Mouse (Mus musculus) adrenal gland, adult (tissue): ENCODE data around the gene Efnb1.
"Not testable (repeated sequence)": the region's sequence is repeated elsewhere in the genome, so short reads cannot be mapped to it uniquely, and the experiment has no call there.

Source experiments
- DNase-seq, 2 experiments: peaks; one replicate each; pipeline ENCODE4 v3.0.0; 2022 to 2023; ENCODE audit warnings: low spot score in 1 of 2; ENCODE audit not compliant: inconsistent age in 2 of 2

Gene Efnb1

DNA sequence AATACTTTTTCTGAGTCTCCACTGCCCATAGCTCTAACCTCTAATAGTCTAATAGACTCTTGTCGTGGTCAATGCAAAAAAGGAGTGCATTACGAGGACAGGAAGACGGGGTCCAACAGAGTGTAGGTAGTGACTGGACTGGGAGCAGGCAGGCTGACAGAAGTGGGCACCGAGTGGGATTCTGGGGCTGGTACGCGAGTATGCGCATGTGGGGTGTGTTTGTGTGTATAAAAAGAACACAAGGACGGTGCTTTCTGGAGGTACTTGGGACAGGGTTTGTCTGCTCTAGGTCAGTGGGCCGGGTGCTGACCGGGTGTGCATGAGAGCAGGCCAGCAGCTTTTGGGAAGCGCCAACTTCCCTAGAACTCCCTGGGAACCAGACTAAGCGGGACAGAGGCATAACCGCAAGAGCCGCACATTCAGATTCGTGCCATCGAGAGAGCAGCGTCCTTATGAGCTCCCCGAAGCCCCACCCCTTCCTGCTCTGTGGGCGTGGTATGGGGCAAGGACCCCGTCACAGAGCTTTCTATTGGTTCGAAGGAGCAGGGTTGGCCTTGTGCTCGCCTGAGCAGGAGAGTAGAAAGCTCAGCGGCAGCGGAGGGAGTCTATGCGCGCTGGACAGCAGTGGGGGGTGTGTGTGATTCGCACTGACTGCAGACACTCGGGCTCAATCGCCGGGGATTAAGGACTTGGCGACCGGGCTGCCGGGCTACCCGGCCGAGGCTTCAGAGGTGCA lies at the start of gene Efnb1:
TSS of gene Efnb1 (plus strand) at position 608 of the 736 bp plus-strand sequence.
- peak; percentile 94 to 97 for DNase-seq

DNA sequence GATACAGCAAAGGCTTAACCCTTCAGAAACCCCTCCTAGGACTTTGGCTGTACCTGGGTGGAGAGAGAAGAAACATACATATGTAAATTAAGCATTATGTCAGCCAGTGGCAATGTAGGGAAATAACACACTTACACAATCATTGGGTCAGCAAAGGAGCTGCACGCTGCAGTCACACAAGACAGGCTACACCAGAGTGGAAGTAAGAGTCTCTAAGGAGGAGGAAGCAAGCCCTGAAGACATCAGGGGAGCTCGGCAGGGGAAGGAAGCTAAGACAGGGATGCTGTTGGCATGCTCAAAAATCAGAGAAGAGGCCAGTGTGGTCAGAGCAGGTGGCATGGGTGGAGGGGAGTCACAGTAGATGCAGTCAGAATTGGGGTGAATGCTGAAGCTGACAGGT lies 43.2 kb upstream of the Efnb1 start:
- no peak for DNase-seq

DNA sequence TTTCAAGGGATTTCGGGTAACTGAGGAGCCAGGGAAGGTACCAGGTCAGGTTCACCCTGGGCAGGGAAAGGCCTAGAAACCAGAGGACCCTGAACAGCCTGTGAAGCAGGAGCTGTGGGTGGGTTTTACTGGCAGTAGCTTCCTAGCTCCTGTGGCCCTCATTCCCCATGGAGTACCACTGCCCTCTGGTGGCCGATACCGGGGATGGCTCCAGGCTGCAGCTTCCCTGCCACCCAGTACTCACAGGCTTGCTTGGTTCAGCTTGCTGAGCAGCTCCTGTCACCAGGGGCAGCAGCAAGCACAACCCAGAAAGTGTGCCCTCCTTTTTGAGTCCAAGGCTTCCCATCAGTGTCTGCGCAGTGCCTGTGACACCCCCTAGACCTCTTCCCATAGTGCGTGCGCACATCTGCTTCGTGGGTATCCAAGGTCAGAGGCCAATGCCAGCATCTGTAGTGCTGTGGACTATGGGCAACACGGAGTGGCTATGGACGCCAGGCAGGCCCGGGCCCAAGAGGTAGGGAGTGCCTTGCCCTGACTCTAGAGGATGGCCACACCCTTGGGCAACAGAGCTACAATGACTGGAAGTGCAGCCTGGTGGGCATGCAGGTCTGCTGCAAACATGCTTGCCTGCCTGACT lies 24.7 kb upstream of the Efnb1 start:
- DNase-seq, result not testable (repeated sequence)

DNA sequence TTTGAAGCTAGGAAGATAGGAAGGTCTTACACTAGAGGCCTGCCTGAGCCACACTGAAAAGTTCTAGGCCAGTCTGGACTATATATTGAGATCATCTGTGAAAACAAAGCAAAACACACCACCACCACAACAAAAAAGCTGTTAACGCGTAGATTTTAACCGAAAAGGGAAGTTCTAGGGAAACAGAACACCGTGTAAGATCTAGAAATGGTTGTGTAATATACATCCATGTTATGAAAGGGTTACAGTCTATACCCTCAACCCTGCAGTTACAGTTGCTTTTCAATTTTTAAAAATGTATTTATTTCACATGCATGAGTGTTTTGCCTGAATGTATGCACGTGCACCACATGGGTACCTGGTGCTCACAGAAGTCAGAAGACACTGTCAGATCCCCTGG lies 16.4 kb upstream of the Efnb1 start:
- DNase-seq, result no peak

DNA sequence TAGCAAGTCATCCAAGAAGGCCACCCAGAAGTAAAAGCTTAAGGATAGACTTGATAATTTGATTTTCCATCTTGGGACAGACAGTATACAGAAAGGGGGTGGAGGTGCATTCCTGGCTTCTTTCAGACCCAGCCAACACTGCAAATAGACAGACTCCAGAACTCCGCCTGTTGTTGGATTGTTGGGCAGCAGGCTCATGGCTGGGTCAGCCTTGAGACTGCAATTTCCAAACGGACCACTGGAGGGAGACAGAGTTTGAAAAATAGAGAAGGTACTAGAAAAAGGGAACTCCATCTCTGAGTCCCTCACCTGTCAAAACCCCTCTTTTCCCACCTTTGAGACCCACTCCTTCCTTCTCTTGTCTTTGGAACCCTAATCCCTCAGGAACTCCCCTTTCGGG lies 5.9 kb upstream of the Efnb1 start:
- peak; percentile 63 to 91 for DNase-seq

DNA sequence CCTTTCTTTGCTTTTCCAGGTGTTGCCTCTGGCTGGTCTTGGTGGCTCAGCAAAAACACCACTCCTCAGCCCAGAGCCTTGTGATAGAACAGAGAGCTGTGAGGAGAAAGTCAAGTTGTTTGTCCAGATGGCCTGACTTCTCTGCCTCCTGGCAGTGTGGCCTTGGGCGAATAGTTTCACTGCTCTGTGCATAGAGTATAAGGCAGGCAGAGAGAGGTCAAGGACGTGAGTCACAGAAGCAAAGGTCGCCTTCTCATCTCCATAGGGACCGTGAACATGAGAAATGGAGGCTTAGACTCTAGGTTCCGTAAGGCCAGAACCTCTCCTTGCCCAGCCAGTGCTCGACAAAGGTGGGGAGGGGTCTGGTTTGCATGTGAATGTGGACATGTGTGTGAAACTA lies 3.4 kb upstream of the Efnb1 start:
- DNase-seq, result peak; percentile 60 to 77

DNA sequence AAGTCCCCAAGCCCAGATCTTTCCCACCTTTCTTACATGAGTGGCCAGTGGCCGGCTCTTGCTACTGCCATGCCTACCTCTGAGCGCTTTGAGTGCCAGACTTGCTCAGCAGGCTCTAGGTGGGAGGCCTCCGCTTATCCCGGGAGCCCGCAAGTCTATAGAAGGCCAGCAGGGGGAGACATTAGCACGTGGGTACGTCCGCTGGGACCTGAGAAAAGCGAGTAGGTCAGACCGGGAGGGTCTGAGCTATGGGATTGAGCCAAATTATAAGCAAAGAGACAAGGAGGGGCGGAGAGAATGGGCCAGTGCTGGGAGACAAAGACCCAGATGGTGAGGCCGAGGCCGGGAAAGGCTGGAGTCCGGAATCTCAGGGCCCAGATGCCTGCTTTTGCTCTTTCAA lies 1.0 kb upstream of the Efnb1 start:
- peak; percentile 85 to 95 for DNase-seq

DNA sequence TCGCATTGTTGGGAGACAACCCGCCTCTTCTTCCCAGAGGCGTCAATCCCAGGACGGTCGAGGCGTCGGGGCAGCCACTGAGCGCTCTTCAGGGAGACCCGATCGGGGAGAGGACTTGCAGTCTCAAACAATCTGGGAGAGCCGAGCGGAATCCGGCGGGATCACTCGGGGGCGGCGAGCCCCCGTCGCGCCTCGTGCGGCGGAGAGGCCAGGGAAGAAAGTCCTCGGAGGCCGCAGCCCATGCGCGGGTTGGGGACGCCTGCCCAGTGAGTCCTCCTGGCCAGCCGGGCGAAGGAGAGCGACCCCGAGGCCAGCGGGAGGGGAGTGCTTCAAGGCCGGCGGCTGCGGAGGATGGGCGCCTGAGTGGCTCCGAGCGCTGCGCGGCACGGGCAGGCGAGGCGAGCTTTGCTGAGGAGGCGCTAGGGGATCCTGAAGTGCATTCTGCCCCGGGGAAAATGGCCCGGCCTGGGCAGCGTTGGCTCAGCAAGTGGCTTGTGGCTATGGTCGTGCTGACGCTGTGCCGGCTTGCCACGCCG lies 569 bp downstream of the Efnb1 start:
- peak; percentile 65 to 85 for DNase-seq

DNA sequence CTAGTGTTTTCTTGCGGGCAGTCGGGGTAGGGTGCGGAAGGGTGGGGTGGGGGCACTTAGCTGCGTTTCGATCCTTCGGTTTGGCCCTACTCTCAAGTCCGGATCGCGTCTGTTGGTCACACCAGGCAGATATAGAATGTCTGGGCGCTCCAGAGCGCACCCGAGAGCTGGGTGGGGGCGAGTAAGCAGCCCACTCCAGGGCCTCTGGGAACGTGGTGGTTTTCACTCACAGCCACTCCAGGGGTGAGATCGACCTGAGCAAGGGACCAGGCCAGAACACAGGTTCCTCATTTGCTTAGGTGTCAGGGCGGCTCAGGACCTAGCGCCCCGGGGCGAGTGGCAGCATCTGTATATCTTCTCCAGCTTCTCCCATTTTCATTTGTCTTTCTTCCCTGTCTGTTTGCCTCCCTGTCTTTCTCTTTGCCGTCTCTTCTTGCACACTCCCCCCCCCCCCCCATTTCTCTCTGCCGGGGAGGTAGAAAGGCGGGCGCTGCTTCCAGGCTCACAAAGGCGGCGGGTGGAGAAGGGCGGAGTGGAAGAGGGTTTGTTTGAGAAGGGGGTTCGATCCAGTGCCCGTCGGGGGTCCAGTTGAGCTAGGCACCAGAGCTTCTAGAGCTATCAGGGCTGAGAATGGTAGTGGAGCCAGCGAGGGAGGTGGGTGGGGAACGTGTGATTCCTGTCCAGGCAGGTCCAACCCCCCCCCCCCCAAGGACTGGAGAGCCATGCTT lies 1.4 kb downstream of the Efnb1 start:
- peak in 1 of 2 experiments; percentile 59 for DNase-seq

DNA sequence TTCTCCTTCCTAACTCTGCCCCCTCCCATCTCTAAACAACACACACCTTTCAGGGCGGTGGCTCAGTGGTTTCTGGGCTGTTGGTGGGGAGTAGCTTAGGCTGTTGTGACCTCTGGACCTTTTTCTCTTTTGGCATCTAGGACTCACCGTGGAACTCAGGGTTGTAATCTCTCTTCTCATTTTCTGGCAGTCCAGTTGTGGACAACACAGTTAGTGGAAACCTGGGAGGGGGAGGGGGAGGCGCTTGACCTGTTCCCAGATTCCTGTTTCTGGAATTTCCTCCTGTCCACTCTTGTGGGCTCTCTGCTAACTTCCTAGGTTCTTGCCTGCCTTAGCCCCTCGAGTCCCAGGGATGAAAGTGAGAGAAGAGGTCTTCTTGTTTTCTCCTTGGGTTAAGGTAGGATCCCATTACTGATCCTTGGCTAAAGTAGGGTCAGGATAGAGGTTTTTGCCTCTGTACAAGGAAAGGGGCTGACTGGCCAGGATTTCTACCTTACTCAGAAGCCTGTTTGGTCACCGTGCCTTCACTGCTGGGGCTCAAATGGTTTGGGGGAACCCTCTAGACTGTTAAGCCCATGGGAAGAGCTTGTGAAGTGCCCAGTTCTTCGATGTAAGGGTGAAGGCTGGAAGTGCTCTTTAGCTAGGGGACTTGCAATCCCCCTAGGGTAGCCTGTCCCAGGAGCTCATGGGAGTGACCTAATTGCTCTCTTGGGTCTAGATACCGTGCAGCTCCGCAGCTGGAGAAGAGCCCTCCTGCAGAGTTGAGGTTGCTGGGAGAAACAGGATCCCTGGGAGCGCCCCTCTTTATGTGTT lies 2.2 kb downstream of the Efnb1 start:
- DNase-seq, result peak in 1 of 2 experiments; percentile 65

DNA sequence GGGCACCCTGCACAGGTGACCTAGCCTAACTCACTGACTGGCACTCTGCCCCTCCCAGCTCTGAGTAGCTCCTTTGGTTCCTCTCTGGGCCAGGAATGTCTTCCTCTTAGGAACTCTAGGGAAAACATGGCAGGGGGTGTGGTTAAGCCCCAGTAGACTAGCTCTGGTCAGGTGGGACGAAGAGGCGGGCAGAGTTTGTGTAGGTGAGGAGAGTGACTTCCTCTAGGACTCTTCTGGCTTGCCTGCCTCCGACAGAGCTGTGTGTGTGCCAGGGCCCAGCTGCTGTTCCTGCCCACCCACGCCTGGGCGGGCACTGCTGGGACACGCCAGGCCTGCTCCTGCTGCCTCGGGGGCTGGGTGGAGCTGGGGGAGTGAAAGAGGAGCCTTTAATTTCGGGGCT lies 5.1 kb downstream of the Efnb1 start:
- peak in 1 of 2 experiments; percentile 71 for DNase-seq

DNA sequence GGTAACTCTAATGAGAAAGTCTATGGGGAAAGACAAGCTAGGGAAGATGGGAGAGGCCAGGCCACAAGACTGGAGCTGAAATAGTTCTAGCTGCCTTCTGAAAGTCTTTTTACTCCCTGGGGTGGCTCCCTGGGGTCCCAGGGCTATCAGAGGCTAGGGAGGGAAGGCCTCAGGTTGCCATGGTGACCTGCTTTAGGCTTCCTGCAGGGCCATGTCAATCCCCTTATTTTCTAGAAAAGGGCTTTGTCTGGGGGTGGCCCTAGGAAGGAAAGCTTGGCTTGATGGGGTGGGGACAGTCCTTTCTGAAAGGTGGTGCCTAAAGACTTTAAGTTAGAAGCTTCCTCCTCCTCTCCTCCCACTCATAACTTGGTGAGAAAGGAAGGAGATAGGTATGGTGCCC lies 6.0 kb downstream of the Efnb1 start:
- DNase-seq, result no peak

DNA sequence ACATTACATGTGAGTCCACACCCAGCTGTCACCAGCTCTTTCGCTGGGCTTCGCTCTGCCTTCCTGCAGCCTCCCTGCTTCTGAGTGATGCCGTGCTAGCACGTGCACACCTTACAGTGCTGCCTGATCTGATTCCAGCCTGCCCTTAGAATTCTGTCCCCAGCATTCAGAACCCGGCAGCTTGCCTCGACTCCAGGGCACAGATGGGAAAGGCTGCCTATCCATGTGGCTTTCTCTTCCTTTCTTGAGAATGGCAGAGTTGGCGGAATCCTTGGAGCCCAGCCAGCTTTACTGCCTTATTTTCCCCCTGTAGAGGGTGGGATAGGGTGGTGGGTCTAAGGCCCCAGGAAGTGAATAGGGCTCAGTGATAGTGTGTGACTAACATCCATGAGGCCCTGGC lies 9.6 kb downstream of the Efnb1 start:
- DNase-seq, result no peak

DNA sequence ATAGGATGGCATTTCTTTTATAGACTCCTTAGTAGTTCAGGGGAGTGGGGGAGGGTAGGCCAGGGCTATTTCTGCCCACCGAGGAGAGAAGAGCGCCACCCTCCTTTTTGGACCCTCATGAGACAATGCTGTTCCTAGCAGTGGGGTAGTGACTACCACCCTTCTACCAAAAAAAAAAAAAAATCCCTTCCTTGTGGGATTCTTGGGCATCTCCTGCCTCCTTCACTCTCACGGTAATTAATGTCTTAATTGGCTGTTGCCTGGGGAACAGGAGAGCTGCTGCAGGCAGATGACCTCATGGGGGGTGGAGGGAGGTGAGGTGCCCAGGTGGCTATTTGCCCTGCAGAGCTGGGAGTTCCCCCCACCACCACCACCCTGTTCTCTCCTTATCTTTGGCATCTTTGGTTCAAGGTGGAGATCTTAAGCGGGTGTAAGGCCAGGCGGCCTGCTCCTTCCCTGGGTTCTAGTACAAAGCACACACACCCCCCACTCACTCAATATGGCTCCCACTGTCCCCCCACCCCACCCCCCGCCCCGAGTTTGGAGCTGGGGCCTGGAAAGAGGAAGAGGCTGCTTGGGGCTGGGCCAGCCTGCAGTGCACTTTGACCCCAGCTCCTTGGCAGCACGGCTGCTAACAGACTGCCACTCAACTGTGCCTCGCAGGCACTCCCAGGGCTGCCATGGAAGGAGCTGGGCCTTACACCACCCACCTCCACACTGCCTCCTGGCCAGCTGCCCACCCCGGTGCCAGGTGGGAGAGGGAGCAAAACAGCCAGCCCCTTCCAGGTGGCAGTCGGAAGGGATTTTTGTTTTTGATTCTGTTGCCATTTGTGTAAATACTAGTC lies 12.4 kb downstream of the Efnb1 start:
- DNase-seq, result no peak

DNA sequence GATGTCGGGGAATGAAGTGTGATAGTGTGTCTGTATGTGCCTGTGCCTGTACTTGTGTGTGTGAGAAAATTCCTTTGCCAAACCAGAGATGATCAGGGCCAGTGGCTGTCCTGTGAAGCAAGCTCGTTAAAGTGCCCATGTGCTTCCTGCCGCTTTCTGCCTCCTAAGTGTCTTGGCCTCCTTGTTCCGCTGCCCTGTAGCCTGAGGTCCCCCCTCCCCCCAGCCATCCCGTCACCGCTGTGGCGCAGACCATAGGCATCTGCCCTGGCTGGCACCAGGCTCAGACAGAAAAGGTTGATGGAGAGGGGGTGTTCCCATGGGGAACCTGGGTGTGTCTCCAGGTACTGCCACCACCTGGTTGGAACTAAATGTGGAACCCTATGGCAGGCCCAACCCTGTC lies 13.1 kb downstream of the Efnb1 start:
- DNase-seq, result no peak

DNA sequence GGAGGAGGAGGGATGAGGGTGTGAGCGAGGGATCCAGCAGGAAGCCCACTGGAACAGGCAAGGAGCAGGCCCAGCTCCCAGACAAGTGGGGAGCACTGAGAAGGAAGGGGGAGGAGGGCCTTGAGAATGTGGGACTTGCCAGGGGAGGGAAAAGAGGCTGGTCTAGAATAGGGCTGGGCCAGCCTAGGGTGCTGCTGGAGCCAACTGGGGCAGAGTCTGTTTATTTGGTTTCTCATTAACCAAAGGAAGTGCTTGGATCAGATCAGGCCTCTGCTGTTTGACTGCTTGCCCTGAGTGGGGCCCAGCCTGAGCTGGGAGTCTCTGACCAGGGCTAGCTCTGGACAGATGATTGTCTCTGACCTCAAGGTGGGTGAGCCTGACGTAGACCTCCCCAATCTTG lies 14.0 kb downstream of the Efnb1 start:
- DNase-seq, result no peak

DNA sequence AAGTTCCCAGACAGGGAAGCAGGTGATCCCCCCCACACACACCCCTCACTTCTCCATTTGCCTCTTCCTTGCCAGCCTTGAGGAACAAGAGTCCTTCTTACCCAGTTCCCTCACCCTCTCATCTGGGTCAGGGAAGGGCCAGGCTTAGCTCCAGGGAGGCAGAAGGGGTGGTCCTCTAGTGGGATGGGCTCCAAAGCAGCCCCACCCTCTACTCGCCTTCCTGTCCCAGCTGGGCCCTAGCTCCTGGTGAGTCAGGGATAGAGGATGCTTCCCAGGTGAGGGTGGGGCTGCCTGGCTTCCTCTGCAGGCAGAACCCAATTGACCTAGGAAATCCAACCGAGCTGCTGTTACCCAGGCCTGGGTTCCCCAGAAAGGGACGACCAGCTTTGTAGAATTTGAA lies 14.8 kb downstream of the Efnb1 start:
- DNase-seq, result no peak

DNA sequence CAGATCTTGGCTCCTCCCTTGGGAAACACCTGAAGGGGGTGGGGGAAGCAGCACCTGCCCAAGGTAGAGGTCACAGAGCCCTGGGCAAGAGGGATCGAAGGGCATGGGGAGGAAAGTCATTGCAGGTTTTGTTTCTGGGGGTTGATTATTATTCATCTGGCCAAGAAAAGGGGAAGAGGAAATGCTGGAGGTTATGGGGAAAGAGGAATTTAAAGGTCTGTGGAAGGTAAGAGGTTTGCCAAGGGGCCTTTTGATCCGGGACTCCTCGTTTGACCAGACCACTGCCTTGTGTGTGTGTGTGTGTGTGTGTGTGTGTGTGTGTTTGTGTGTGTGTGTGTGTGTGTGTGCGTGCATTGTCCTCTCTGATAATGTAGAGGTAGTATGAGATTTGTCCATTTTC lies 15.5 kb downstream of the Efnb1 start:
- DNase-seq, result no peak

DNA sequence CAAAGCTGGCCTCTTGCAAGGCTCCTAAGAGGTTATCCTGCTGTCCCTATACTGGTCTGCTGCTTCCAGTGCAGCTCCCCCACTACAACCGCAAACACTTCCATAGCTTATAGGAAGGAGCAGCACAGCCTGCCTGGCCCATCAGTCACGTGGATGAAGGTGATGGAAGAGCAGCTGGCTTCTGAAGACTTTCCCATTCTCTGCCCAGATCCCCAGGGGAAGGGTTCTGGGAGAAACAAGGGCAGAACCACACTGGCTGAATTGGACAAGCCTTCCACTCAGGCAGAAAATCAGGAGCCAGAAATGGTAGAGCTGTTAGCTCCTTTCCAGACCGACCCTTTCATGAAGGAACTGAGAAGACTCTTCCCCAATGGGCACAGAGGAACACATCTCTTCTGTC lies 16.2 kb downstream of the Efnb1 start:
- DNase-seq, result no peak
